Mouse (Mus musculus) lung, adult 18-20 months (tissue): ENCODE data around the gene Mtus2.
"Not testable (repeated sequence)": the region's sequence is repeated elsewhere in the genome, so short reads cannot be mapped to it uniquely, and the experiment has no call there.

Experiments used
- DNase-seq, 2 experiments: peaks; one replicate each; pipeline ENCODE4 v3.0.0; 2022; ENCODE audit warnings: mixed read lengths in 2 of 2

Mtus2 gene

GRCm38 (mm10) chr5:148283584-148283983 lies 326.5 kb downstream of the Mtus2 start:
- DNase-seq = peak; percentile 9 to 27

- DNase-seq = no peak
These were observed 330.4 kb downstream of the Mtus2 start for GRCm38 (mm10) chr5:148287529-148287928.

GRCm38 (mm10) chr5:148288804-148289203 lies 331.7 kb downstream of the Mtus2 start:
- DNase-seq = no peak

GRCm38 (mm10) chr5:148289951-148290350 lies 332.8 kb downstream of the Mtus2 start:
- no peak for DNase-seq

GRCm38 (mm10) chr5:148292862-148293261 lies 335.7 kb downstream of the Mtus2 start:
- no peak for DNase-seq

- no peak for DNase-seq
These were observed 336.2 kb downstream of the Mtus2 start for GRCm38 (mm10) chr5:148293346-148293745.

- no peak for DNase-seq
These were observed 345.8 kb downstream of the Mtus2 start for GRCm38 (mm10) chr5:148302968-148303367.

GRCm38 (mm10) chr5:148304112-148304511 lies 347.0 kb downstream of the Mtus2 start:
- DNase-seq = no peak

- peak in 1 of 2 experiments; percentile 7 for DNase-seq
These were observed 353.7 kb downstream of the Mtus2 start for GRCm38 (mm10) chr5:148310790-148311189.

- DNase-seq = no peak
These were observed 355.3 kb downstream of the Mtus2 start for GRCm38 (mm10) chr5:148312443-148312842.

- DNase-seq = no peak
These were observed 357.8 kb downstream of the Mtus2 start for GRCm38 (mm10) chr5:148314931-148315330.

GRCm38 (mm10) chr5:148325317-148325885 lies 368.3 kb downstream of the Mtus2 start:
- DNase-seq = peak; percentile 17 to 22

- not testable (repeated sequence) for DNase-seq
These were observed 369.2 kb downstream of the Mtus2 start for GRCm38 (mm10) chr5:148326295-148326694.

- no peak for DNase-seq
These were observed 371.9 kb downstream of the Mtus2 start for GRCm38 (mm10) chr5:148328982-148329381.

- no peak for DNase-seq
These were observed 374.2 kb downstream of the Mtus2 start for GRCm38 (mm10) chr5:148331229-148331776.

GRCm38 (mm10) chr5:148331926-148332621 lies 375.0 kb downstream of the Mtus2 start:
- DNase-seq = no peak

- DNase-seq = peak; percentile 70 to 74
These were observed 375.5 kb downstream of the Mtus2 start for GRCm38 (mm10) chr5:148332622-148332974.

- no peak for DNase-seq
These were observed 382.0 kb downstream of the Mtus2 start for GRCm38 (mm10) chr5:148339126-148339525.

GRCm38 (mm10) chr5:148342061-148342741 lies 385.1 kb downstream of the Mtus2 start:
- peak; percentile 41 to 59 for DNase-seq

- DNase-seq = no peak
These were observed 387.3 kb downstream of the Mtus2 start for GRCm38 (mm10) chr5:148344374-148344773.

- no peak for DNase-seq
These were observed 389.4 kb downstream of the Mtus2 start for GRCm38 (mm10) chr5:148346543-148346942.

GRCm38 (mm10) chr5:148348153-148348552 lies 391.0 kb downstream of the Mtus2 start:
- no peak for DNase-seq

GRCm38 (mm10) chr5:148349327-148350011 lies 392.3 kb downstream of the Mtus2 start:
- DNase-seq = peak in 1 of 2 experiments; percentile 11
